Comparison of ENCODE assay signal across 11 mouse cellular contexts in genomic region chr12:79804776-79805524, GRCm38 (mm10).
A peak's percentile ranks its signal among the peaks of the same experiment; 100 is the strongest.
DNase-seq lines count a peak whose midpoint lies in the region; ATAC-seq lines count a peak whose summit lies in the region.
"Had no signal": no experiment of that assay in that cellular context is flagged by ENCODE, and none has a peak within 500 bp of the region (broad histone marks: within the 10 kb centered on the region; RNA-seq: fewer than 3 reads in every experiment).

No protein-coding gene starts in this region.

- no peak overlapping the region for H3K4me3 ChIP-seq in hindbrain, embryonic 11.5 days (ENCODE audit: low read depth, low read length)
- no peak overlapping the region for H3K4me3 ChIP-seq in hindbrain, embryonic 14.5 days (replicated peaks; ENCODE audit: low read length)
- H3K4me3 ChIP-seq in forebrain, embryonic 14.5 days (ENCODE audit: low read depth, low read length): no peak overlapping the region
- H3K4me3 ChIP-seq in midbrain, embryonic 12.5 days: no peak overlapping the region

- no peaks in the 10 kb centered on the region for H3K9me3 ChIP-seq in hindbrain, embryonic 11.5 days (ENCODE audit: control insufficient read depth, low read length)
- H3K9me3 ChIP-seq in hindbrain, embryonic 14.5 days (ENCODE audit: control insufficient read depth, low read length): no peaks in the 10 kb centered on the region
- H3K9me3 ChIP-seq in forebrain, embryonic 14.5 days (replicated peaks; ENCODE audit: control insufficient read depth, low read length): no peaks in the 10 kb centered on the region
- H3K9me3 ChIP-seq in midbrain, embryonic 12.5 days: no peaks in the 10 kb centered on the region

- peak overlapping the region; percentile 48 for H3K27ac ChIP-seq in hindbrain, embryonic 11.5 days (ENCODE audit: low read depth, low read length)
- no peak overlapping the region for H3K27ac ChIP-seq in hindbrain, embryonic 14.5 days
- peak overlapping the region; percentile 14; the same call in 1 of the 2 replicates for H3K27ac ChIP-seq in forebrain, embryonic 14.5 days (ENCODE audit: low read depth, low read length)
- H3K27ac ChIP-seq in midbrain, embryonic 12.5 days (replicated peaks): peak overlapping the region; percentile 71

- H3K36me3 ChIP-seq in hindbrain, embryonic 11.5 days (ENCODE audit: control insufficient read depth, insufficient read depth, low read length): no peaks in the 10 kb centered on the region
- H3K36me3 ChIP-seq in hindbrain, embryonic 14.5 days (replicated peaks; ENCODE audit: control insufficient read depth, insufficient read depth): no peaks in the 10 kb centered on the region
- no peaks in the 10 kb centered on the region for H3K36me3 ChIP-seq in forebrain, embryonic 14.5 days (ENCODE audit: control insufficient read depth, insufficient read depth, low read length)
- H3K36me3 ChIP-seq in midbrain, embryonic 12.5 days: no peaks in the 10 kb centered on the region

- WGBS in hindbrain, embryonic 11.5 days: 16% methylated on average over 8 of the region's 8 CpGs
- 15% methylated on average over 8 of the region's 8 CpGs for WGBS in hindbrain, embryonic 14.5 days
- 27% methylated on average over 8 of the region's 8 CpGs for WGBS in forebrain, embryonic 14.5 days
- WGBS in midbrain, embryonic 12.5 days: 12% methylated on average over 8 of the region's 8 CpGs

- DNase-seq in hindbrain, embryonic 11.5 days (ENCODE audit: low spot score): no peak
- no peak for DNase-seq in hindbrain, embryonic 14.5 days (ENCODE audit: low spot score)
- peak; percentile 72 for DNase-seq in embryo, embryonic 10 days (ENCODE audit: low spot score)
- DNase-seq in forebrain, embryonic 14.5 days (ENCODE audit: low spot score): peak; percentile 25
- DNase-seq in layer of hippocampus, adult 11-12 months (ENCODE audit: low spot score): no peak
- no peak for DNase-seq in layer of hippocampus, adult 18-20 months (ENCODE audit: low spot score in 2 of 2)
- DNase-seq: heart, postnatal 10 days; kidney, postnatal 25 days; left cerebral cortex, postnatal 4 days had no signal

- peak; percentile 77 for ATAC-seq in hindbrain, embryonic 11.5 days (ENCODE audit: low FRiP score)
- no peak for ATAC-seq in hindbrain, embryonic 14.5 days (ENCODE audit: low FRiP score)
- 0 out of 2 replicates have a peak, but pooled peaks have one; percentile 60 for ATAC-seq in forebrain, embryonic 14.5 days
- no peak; the same call in 1 of the 2 replicates for ATAC-seq in midbrain, embryonic 12.5 days (ENCODE audit: low FRiP score, low read depth)
- ATAC-seq in megakaryocyte progenitor cell, adult 5-6 weeks (replicated peaks; ENCODE audit: poor library complexity): no peak

- peaks cover 12% of the 10 kb centered on the region for H3K4me1 ChIP-seq in hindbrain, embryonic 11.5 days (replicated peaks; ENCODE audit: control insufficient read depth, insufficient read depth, low read length)
- H3K4me1 ChIP-seq in hindbrain, embryonic 14.5 days (replicated peaks; ENCODE audit: control insufficient read depth, insufficient read depth, low read length): peaks cover 16% of the 10 kb centered on the region
- H3K4me1 ChIP-seq in forebrain, embryonic 14.5 days (ENCODE audit: control insufficient read depth, insufficient read depth, low read length): peaks cover 15% of the 10 kb centered on the region
- peaks cover 40% of the 10 kb centered on the region for H3K4me1 ChIP-seq in midbrain, embryonic 12.5 days

- no peaks in the 10 kb centered on the region for H3K27me3 ChIP-seq in hindbrain, embryonic 11.5 days (ENCODE audit: control insufficient read depth, insufficient read depth, low read length)
- no peaks in the 10 kb centered on the region for H3K27me3 ChIP-seq in hindbrain, embryonic 14.5 days (ENCODE audit: control insufficient read depth, insufficient read depth, low read length)
- no peaks in the 10 kb centered on the region for H3K27me3 ChIP-seq in forebrain, embryonic 14.5 days (replicated peaks; ENCODE audit: control insufficient read depth, insufficient read depth, low read length)
- H3K27me3 ChIP-seq in midbrain, embryonic 12.5 days: peaks cover 5% of the 10 kb centered on the region; the same call in 1 of the 2 replicates

- 0 out of 2 replicates have a peak overlapping the region, but pooled peaks have one; percentile 31 for H3K9ac ChIP-seq in hindbrain, embryonic 11.5 days (ENCODE audit: low read depth, low read length)
- H3K9ac ChIP-seq in hindbrain, embryonic 14.5 days: no peak overlapping the region
- no peak overlapping the region for H3K9ac ChIP-seq in forebrain, embryonic 14.5 days (ENCODE audit: low read length)
- H3K9ac ChIP-seq in midbrain, embryonic 12.5 days (replicated peaks): no peak overlapping the region

- H3K4me2 ChIP-seq in hindbrain, embryonic 11.5 days (replicated peaks; ENCODE audit: low read depth, low read length): no peak overlapping the region; the same call in 1 of the 2 replicates
- H3K4me2 ChIP-seq in hindbrain, embryonic 14.5 days (replicated peaks): no peak overlapping the region
- H3K4me2 ChIP-seq in forebrain, embryonic 14.5 days (ENCODE audit: low read length): no peak overlapping the region
- peak overlapping the region; percentile 13; the same call in 1 of the 2 replicates for H3K4me2 ChIP-seq in midbrain, embryonic 12.5 days (replicated peaks)

Comparison
In these comparisons a context has a peak if more than half of its experiments do, and no peak if none do; other contexts are left out.
1. ATAC-seq: peak in hindbrain, embryonic 11.5 days (single experiment) and forebrain, embryonic 14.5 days (single experiment); none in hindbrain, embryonic 14.5 days (single experiment), midbrain, embryonic 12.5 days (single experiment) and megakaryocyte progenitor cell, adult 5-6 weeks (single experiment).
2. DNase-seq: peak in embryo, embryonic 10 days (single experiment) and forebrain, embryonic 14.5 days (single experiment); none in hindbrain, embryonic 11.5 days (single experiment), hindbrain, embryonic 14.5 days (single experiment), layer of hippocampus, adult 11-12 months (single experiment) and layer of hippocampus, adult 18-20 months (0 of 2).